ENCODE assay signal across 24 mouse cellular contexts in genomic region chr11:120266259-120266758, GRCm38 (mm10). TPM values are rescaled to one million over a fixed set of nuclear protein-coding genes. Genes with fewer than 3 reads are reported as not detected.
DNase-seq lines count a peak whose midpoint lies in the region; ATAC-seq and TF ChIP-seq lines count a peak whose summit lies in the region.
"Had no signal": no experiment of that assay in that cellular context is flagged by ENCODE, and none has a peak within 500 bp of the region (broad histone marks: within the 10 kb centered on the region; RNA-seq: fewer than 3 reads in every experiment).

No protein-coding gene starts in this region.

- no peak for ATAC-seq in kidney, postnatal 0 days (replicated peaks; ENCODE audit: low FRiP score, low read depth)
- ATAC-seq: intestine, embryonic 15.5 days; Patski had no signal

- H3K4me2 ChIP-seq in kidney, postnatal 0 days (ENCODE audit: low read length), result no peak overlapping the region
- H3K4me2 ChIP-seq: forebrain, embryonic 12.5 days; hindbrain, embryonic 14.5 days; intestine, embryonic 15.5 days; liver, embryonic 13.5 days had no signal

- no peak overlapping the region for H3K4me3 ChIP-seq in heart, adult 2 months
- H3K4me3 ChIP-seq in kidney, postnatal 0 days (replicated peaks; ENCODE audit: low read depth, low read length), result no peak overlapping the region
- H3K4me3 ChIP-seq in embryonic facial prominence, embryonic 10.5 days, result 0 out of 2 replicates have a peak overlapping the region, but pooled peaks have one; percentile 3
- no peak overlapping the region for H3K4me3 ChIP-seq in limb, embryonic 10.5 days
- H3K4me3 ChIP-seq: forebrain, embryonic 12.5 days; intestine, embryonic 15.5 days; layer of hippocampus, adult 2 months; liver, embryonic 13.5 days; megakaryocyte, embryonic 14.5 days had no signal

- no peaks in the 10 kb centered on the region for H3K9me3 ChIP-seq in kidney, postnatal 0 days (replicated peaks; ENCODE audit: low read length)
- no peaks in the 10 kb centered on the region for H3K9me3 ChIP-seq in embryonic facial prominence, embryonic 10.5 days
- no peaks in the 10 kb centered on the region for H3K9me3 ChIP-seq in limb, embryonic 10.5 days (replicated peaks)
- H3K9me3 ChIP-seq: forebrain, embryonic 12.5 days; G1E; intestine, embryonic 15.5 days; liver, embryonic 13.5 days; megakaryocyte, embryonic 14.5 days had no signal

- no peak overlapping the region; the same call in 1 of the 2 replicates for H3K27ac ChIP-seq in heart, adult 2 months
- H3K27ac ChIP-seq in kidney, postnatal 0 days, result no peak overlapping the region
- peak overlapping the region; percentile 40; the same call in 1 of the 2 replicates for H3K27ac ChIP-seq in embryonic facial prominence, embryonic 10.5 days (replicated peaks)
- H3K27ac ChIP-seq in limb, embryonic 10.5 days, result peak overlapping the region; percentile 31
- H3K27ac ChIP-seq: forebrain, embryonic 12.5 days; hindbrain, embryonic 14.5 days; layer of hippocampus, adult 2 months; liver, embryonic 13.5 days had no signal

- peaks cover 34% of the 10 kb centered on the region for H3K4me1 ChIP-seq in heart, adult 2 months (ENCODE audit: control insufficient read depth, insufficient read depth, low read length)
- peaks cover 33% of the 10 kb centered on the region for H3K4me1 ChIP-seq in kidney, postnatal 0 days (replicated peaks; ENCODE audit: insufficient read depth, low read length)
- H3K4me1 ChIP-seq in embryonic facial prominence, embryonic 10.5 days, result peaks cover 85% of the 10 kb centered on the region
- peaks cover 88% of the 10 kb centered on the region for H3K4me1 ChIP-seq in limb, embryonic 10.5 days

- no peak overlapping the region for H3K9ac ChIP-seq in heart, adult 2 months (ENCODE audit: low read depth, low read length)
- H3K9ac ChIP-seq in kidney, postnatal 0 days (ENCODE audit: low read depth, low read length), result no peak overlapping the region
- H3K9ac ChIP-seq: forebrain, embryonic 12.5 days; hindbrain, embryonic 14.5 days; intestine, embryonic 15.5 days; liver, embryonic 13.5 days had no signal

- intact Hi-C loops in heart, adult 2 months (cut with DNase I), result no loop called here

- DNase-seq in heart, adult 2 months, result peak in 1 of 2 experiments; percentile 32
- DNase-seq in heart, adult 8-10 months (ENCODE audit: low spot score), result no peak
- peak; percentile 54 for DNase-seq in kidney, postnatal 0 days (ENCODE audit: low spot score)
- DNase-seq in kidney, adult 9 months, result no peak
- no peak for DNase-seq in embryonic facial prominence, embryonic 10.5 days (ENCODE audit: low spot score)
- no peak for DNase-seq in limb, embryonic 10.5 days (ENCODE audit: low spot score)
- no peak for DNase-seq in ovary, adult 18-20 months (ENCODE audit: low spot score)
- DNase-seq: adrenal gland, adult 2 months; B cell, adult 2 months; cerebellum, adult 11 months; cerebellum, adult 9-11 months; kidney, postnatal 25 days; liver, embryonic 13.5 days; lung, adult 2 months; lung, postnatal 14 days; thymus, adult 18-20 months; thymus, postnatal 36 days had no signal

- no peaks in the 10 kb centered on the region for H3K27me3 ChIP-seq in heart, adult 2 months (ENCODE audit: control insufficient read depth, insufficient read depth, low read length)
- no peaks in the 10 kb centered on the region for H3K27me3 ChIP-seq in kidney, postnatal 0 days (ENCODE audit: insufficient read depth, low read length)
- no peaks in the 10 kb centered on the region for H3K27me3 ChIP-seq in embryonic facial prominence, embryonic 10.5 days (replicated peaks; ENCODE audit: low read depth, poor library complexity, severe bottlenecking)
- no peaks in the 10 kb centered on the region for H3K27me3 ChIP-seq in limb, embryonic 10.5 days (ENCODE audit: low read depth, poor library complexity, severe bottlenecking)
- H3K27me3 ChIP-seq: intestine, embryonic 15.5 days; liver, embryonic 13.5 days; Patski had no signal

- WGBS in heart, adult 2 months, result 54% methylated on average over 14 of the region's 14 CpGs
- 51% methylated on average over 14 of the region's 14 CpGs for WGBS in kidney, postnatal 0 days
- 92% methylated on average over 14 of the region's 14 CpGs for WGBS in embryonic facial prominence, embryonic 10.5 days
- 95% methylated on average over 14 of the region's 14 CpGs for WGBS in limb, embryonic 10.5 days

- no peaks in the 10 kb centered on the region for H3K36me3 ChIP-seq in heart, adult 2 months (ENCODE audit: control insufficient read depth, insufficient read depth, low read length)
- H3K36me3 ChIP-seq in kidney, postnatal 0 days (ENCODE audit: insufficient read depth, low read length), result peaks cover 9% of the 10 kb centered on the region
- H3K36me3 ChIP-seq in embryonic facial prominence, embryonic 10.5 days (replicated peaks), result peaks cover 98% of the 10 kb centered on the region
- H3K36me3 ChIP-seq in limb, embryonic 10.5 days, result peaks cover 94% of the 10 kb centered on the region
- H3K36me3 ChIP-seq: G1E; intestine, embryonic 15.5 days had no signal

- TF ChIP-seq POLR2A in heart, adult 2 months (IDR thresholded peaks at IDR 0.05; ENCODE audit: insufficient read depth, low read depth, low read length), result no peak

- no peaks in the 10 kb centered on the region for H3K79me2 ChIP-seq in heart, adult 2 months (replicated peaks; ENCODE audit: control insufficient read depth, insufficient read depth, low read length)

- TF ChIP-seq CTCF in heart, adult 2 months (IDR thresholded peaks at IDR 0.05), result no peak
- TF ChIP-seq CTCF in kidney, postnatal 0 days (IDR thresholded peaks at IDR 0.05; ENCODE audit: low read depth), result no peak

- 0 out of 2 replicates have a peak, but pooled peaks have one; percentile 30 for TF ChIP-seq EP300 in heart, adult 2 months (IDR thresholded peaks at IDR 0.05; ENCODE audit: insufficient read depth, low read depth, low read length)

RNA-seq across cellular contexts. Expression of gene Bahcc1, which starts 33.6 kb away (rescaled TPM):
- total RNA-seq in heart, adult 2 months (2021), result 1 to 10 TPM; 5.4 to 9.7 TPM
- polyA plus RNA-seq in heart, adult 2 months (2012; rRNA removed), result 5.9 and 6.4 TPM in 2 replicates
- total RNA-seq in heart, adult 8-10 months (2022), result 10 to 100 TPM in 2 of 4 experiments, 1 to 10 TPM in 2; 6.2 to 12.6 (median 9.3) TPM
- polyA plus RNA-seq in kidney, postnatal 0 days (2015; fragmentation: Nextera tagmentation; extraction: Ambion mirVana), result 8.2 and 8.6 TPM in 2 replicates
- polyA plus RNA-seq in embryonic facial prominence, embryonic 10.5 days (2016; fragmentation: Nextera tagmentation; extraction: Ambion mirVana), result 18.0 and 18.4 TPM in 2 replicates
- 19.9 and 20.3 TPM in 2 replicates for polyA plus RNA-seq in limb, embryonic 10.5 days (2016; fragmentation: Nextera tagmentation; extraction: Ambion mirVana)

Comparison
In these comparisons a context has a peak if more than half of its experiments do, and no peak if none do; other contexts are left out.
1. H3K27ac ChIP-seq: peak in embryonic facial prominence, embryonic 10.5 days (single experiment) and limb, embryonic 10.5 days (single experiment); none in heart, adult 2 months (single experiment) and kidney, postnatal 0 days (single experiment).